ENCODE assay signal across 8 mouse cellular contexts in the genomic region with DNA sequence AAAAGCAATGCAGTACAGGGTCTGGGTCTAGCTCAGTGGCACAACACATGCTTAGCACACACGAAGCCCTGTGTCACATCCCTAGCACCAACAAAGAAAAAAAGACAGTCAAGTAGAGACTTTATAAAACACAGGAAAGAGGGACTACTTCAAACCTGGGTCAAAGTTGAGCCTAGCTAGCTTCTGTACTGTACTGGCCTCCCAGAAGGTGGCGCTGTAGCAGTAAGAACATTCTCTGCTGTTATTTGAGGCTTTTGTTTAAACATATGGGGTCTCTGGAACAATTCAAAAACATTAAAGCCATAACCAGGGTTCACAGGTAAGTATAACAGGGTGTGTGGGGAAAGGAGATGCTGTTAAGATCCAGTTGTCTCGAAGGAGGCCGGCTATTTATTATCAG. TPM values are rescaled to one million over a fixed set of nuclear protein-coding genes. Genes with fewer than 3 reads are reported as not detected.
DNase-seq lines count a peak whose midpoint lies in the region; ATAC-seq and TF ChIP-seq lines count a peak whose summit lies in the region.

No protein-coding gene starts in this region.

- H3K4me1 ChIP-seq in heart, embryonic 12.5 days (replicated peaks) = peaks cover 59% of the 10 kb centered on the region
- no peaks in the 10 kb centered on the region for H3K4me1 ChIP-seq in neural tube, embryonic 11.5 days (ENCODE audit: control insufficient read depth, insufficient read depth, low read length)
- no peaks in the 10 kb centered on the region for H3K4me1 ChIP-seq in liver, postnatal 0 days (ENCODE audit: insufficient read depth)

- 59% methylated on average over 4 of the region's 4 CpGs for WGBS in heart, embryonic 12.5 days
- WGBS in neural tube, embryonic 11.5 days = 58% methylated on average over 4 of the region's 4 CpGs
- 61% methylated on average over 4 of the region's 4 CpGs for WGBS in liver, postnatal 0 days (ENCODE audit: insufficient replicate concordance)

- peak; percentile 11 to 70 for DNase-seq in heart, adult 18-20 months
- DNase-seq in neural tube, embryonic 11.5 days (ENCODE audit: low spot score) = peak; percentile 37
- DNase-seq in neural tube, embryonic 10.5 days (ENCODE audit: extremely low spot score, low spot score) = no peak
- DNase-seq in c-Kit-positive CD71-negative TER-119-negative erythroid progenitor cells, embryonic 14.5 days (ENCODE audit: low read depth) = peak; percentile 17
- DNase-seq in liver, postnatal 0 days = peak; percentile 43
- no peak for DNase-seq in urinary bladder, postnatal 36 days (ENCODE audit: low spot score in 2 of 2)
- DNase-seq in natural killer cell, adult 2 months (ENCODE audit: low spot score in 2 of 2) = no peak

- TF ChIP-seq EP300 in liver, postnatal 0 days (IDR thresholded peaks at IDR 0.05; ENCODE audit: low read depth) = no peak

- H3K9ac ChIP-seq in heart, embryonic 12.5 days = no peak overlapping the region
- no peak overlapping the region for H3K9ac ChIP-seq in neural tube, embryonic 11.5 days (ENCODE audit: low read length)
- H3K9ac ChIP-seq in liver, postnatal 0 days (replicated peaks) = no peak overlapping the region

- H3K4me2 ChIP-seq in heart, embryonic 12.5 days = no peak overlapping the region
- no peak overlapping the region for H3K4me2 ChIP-seq in neural tube, embryonic 11.5 days (ENCODE audit: low read depth)
- H3K4me2 ChIP-seq in liver, postnatal 0 days (ENCODE audit: low read depth, low read length) = no peak overlapping the region

- no peaks in the 10 kb centered on the region for H3K36me3 ChIP-seq in heart, embryonic 12.5 days
- H3K36me3 ChIP-seq in neural tube, embryonic 11.5 days (ENCODE audit: control insufficient read depth, insufficient read depth, low read length) = no peaks in the 10 kb centered on the region
- H3K36me3 ChIP-seq in liver, postnatal 0 days (replicated peaks; ENCODE audit: insufficient read depth, low read length) = no peaks in the 10 kb centered on the region; the same call in 1 of the 2 replicates

- H3K9me3 ChIP-seq in heart, embryonic 12.5 days (replicated peaks) = no peaks in the 10 kb centered on the region
- no peaks in the 10 kb centered on the region for H3K9me3 ChIP-seq in neural tube, embryonic 11.5 days (ENCODE audit: control insufficient read depth, low read length)
- H3K9me3 ChIP-seq in liver, postnatal 0 days (ENCODE audit: low read length) = no peaks in the 10 kb centered on the region

- no peak for ATAC-seq in heart, embryonic 12.5 days (ENCODE audit: insufficient number of reproducible peaks, low FRiP score)
- ATAC-seq in neural tube, embryonic 11.5 days (ENCODE audit: insufficient read depth, low FRiP score, low TSS enrichment) = no peak
- no peak for ATAC-seq in liver, postnatal 0 days

- no peaks in the 10 kb centered on the region for H3K27me3 ChIP-seq in heart, embryonic 12.5 days (replicated peaks)
- H3K27me3 ChIP-seq in neural tube, embryonic 11.5 days (ENCODE audit: control insufficient read depth, insufficient read depth, low read length) = no peaks in the 10 kb centered on the region
- H3K27me3 ChIP-seq in liver, postnatal 0 days (ENCODE audit: insufficient read depth, low read length) = no peaks in the 10 kb centered on the region

- H3K4me3 ChIP-seq in heart, embryonic 12.5 days = no peak overlapping the region
- H3K4me3 ChIP-seq in neural tube, embryonic 11.5 days (ENCODE audit: low read depth, low read length) = no peak overlapping the region
- no peak overlapping the region for H3K4me3 ChIP-seq in liver, postnatal 0 days (ENCODE audit: low read depth, low read length)

- peak; percentile 69 for TF ChIP-seq CTCF in liver, postnatal 0 days (IDR thresholded peaks at IDR 0.05; ENCODE audit: low read depth)

- H3K27ac ChIP-seq in heart, embryonic 12.5 days (ENCODE audit: poor library complexity, severe bottlenecking) = no peak overlapping the region
- no peak overlapping the region for H3K27ac ChIP-seq in neural tube, embryonic 11.5 days (ENCODE audit: low read depth, low read length)
- H3K27ac ChIP-seq in liver, postnatal 0 days (ENCODE audit: low read depth) = no peak overlapping the region

RNA-seq across cellular contexts. Expression of gene Tgfb3, which starts 54.4 kb away (rescaled TPM):
- total RNA-seq in heart, adult 18-20 months (2021) = 10 to 100 TPM; 13.1 to 13.5 TPM
- polyA plus RNA-seq in heart, embryonic 12.5 days (2016; fragmentation: Nextera tagmentation; extraction: Ambion mirVana) = 24.2 and 24.5 TPM in 2 replicates
- 10.1 and 11.6 TPM in 2 replicates for polyA plus RNA-seq in neural tube, embryonic 11.5 days (2014; fragmentation: Nextera tagmentation; extraction: Ambion mirVana)
- 0.94 and 1.2 TPM in 2 replicates for polyA plus RNA-seq in liver, postnatal 0 days (2015; fragmentation: Nextera tagmentation; extraction: Ambion mirVana)

RNA-seq across cellular contexts. Expression of gene Ift43, which starts 57.9 kb away (rescaled TPM):
- 10 to 100 TPM; 21.5 to 23.9 TPM for total RNA-seq in heart, adult 18-20 months (2021)
- 113 and 118 TPM in 2 replicates for polyA plus RNA-seq in heart, embryonic 12.5 days (2016; fragmentation: Nextera tagmentation; extraction: Ambion mirVana)
- 84.0 and 88.1 TPM in 2 replicates for polyA plus RNA-seq in neural tube, embryonic 11.5 days (2014; fragmentation: Nextera tagmentation; extraction: Ambion mirVana)
- polyA plus RNA-seq in liver, postnatal 0 days (2015; fragmentation: Nextera tagmentation; extraction: Ambion mirVana) = 8.4 and 8.7 TPM in 2 replicates

Comparison
In these comparisons a context has a peak if more than half of its experiments do, and no peak if none do; other contexts are left out.
1. DNase-seq: peak in heart, adult 18-20 months (2 of 2), neural tube, embryonic 11.5 days (single experiment), c-Kit-positive CD71-negative TER-119-negative erythroid progenitor cells, embryonic 14.5 days (single experiment) and liver, postnatal 0 days (single experiment); none in neural tube, embryonic 10.5 days (single experiment), urinary bladder, postnatal 36 days (0 of 2) and natural killer cell, adult 2 months (0 of 2).